Mouse (Mus musculus) hindbrain, postnatal 0 days (tissue): ENCODE data around the gene E330017A01Rik. TPM values are rescaled to one million over a fixed set of nuclear protein-coding genes. Genes with fewer than 3 reads are reported as not detected.

Experiments
- ATAC-seq: fragments of 200-750 bp; cut with Nextera tagmentation; 2 replicates; pipeline ENCODE4 v1.8.0; 2017; ENCODE audit warnings: mild to moderate bottlenecking, moderate TSS enrichment, moderate library complexity
- DNase-seq: peaks from one replicate; pipeline ENCODE4 v3.0.0-alpha.2; 2015; ENCODE audit warnings: low spot score
- H3K27ac ChIP-seq: fragments of 300-500 bp; sonication (generic); 2 replicates; pipeline ENCODE4 v1.5.1; 2014; ENCODE audit warnings: mild to moderate bottlenecking
- H3K27me3 ChIP-seq: fragments of 300-500 bp; sonication (generic); 2 replicates; pipeline ENCODE4 v1.6.1; 2014; ENCODE audit warnings: low read length, mixed read lengths; ENCODE audit not compliant: insufficient read depth
- H3K36me3 ChIP-seq: fragments of 300-500 bp; sonication (generic); 2 replicates; pipeline ENCODE4 v1.6.1; 2014; ENCODE audit warnings: low read length, mixed read lengths; ENCODE audit not compliant: insufficient read depth
- H3K4me1 ChIP-seq: fragments of 300-500 bp; sonication (generic); 2 replicates; pipeline ENCODE4 v1.6.1; 2014; ENCODE audit warnings: antibody characterized with exemption, low read length, mixed read lengths; ENCODE audit not compliant: insufficient read depth
- H3K4me2 ChIP-seq: fragments of 300-500 bp; sonication (generic); 2 replicates; pipeline ENCODE4 v1.6.1; 2014; ENCODE audit warnings: low read depth, mild to moderate bottlenecking, low read length, moderate library complexity, mixed read lengths
- H3K4me3 ChIP-seq: fragments of 300-500 bp; sonication (generic); 2 replicates; pipeline ENCODE4 v1.5.1; 2014; ENCODE audit warnings: low read length
- H3K9ac ChIP-seq: fragments of 300-500 bp; sonication (generic); replicated peaks from 2 replicates; pipeline ENCODE4 v1.6.1; 2014; ENCODE audit warnings: mild to moderate bottlenecking, low read length, moderate library complexity, mixed read lengths
- H3K9me3 ChIP-seq: fragments of 300-500 bp; sonication (generic); 2 replicates; pipeline ENCODE4 v1.6.1; 2016; ENCODE audit warnings: low read length, mixed read lengths
- CTCF ChIP-seq: IDR thresholded peaks from 2 replicates; pipeline ENCODE4 v1.5.1; 2016; ENCODE audit warnings: antibody characterized with exemption, control low read depth, low read depth
- WGBS: fragments of 180-500 bp; shearing (Covaris S2); extraction: QIAGEN DNeasy Blood & Tissue Kit; methylation state at CpG from one replicate; pipeline ENCODE4 v1.1.7; 2014; 5-methylcytosine and 5-hydroxymethylcytosine counted together
- polyA plus RNA-seq: library from polyadenylated mRNA; unstranded; fragments of >200 nt; fragmentation: Nextera tagmentation; extraction: Ambion mirVana; gene quantifications from 2 replicates; pipeline ENCODE4 v1.2.1, GENCODE M21; 2015
- total RNA-seq: library from RNA; depleted of rRNA; stranded (reverse); fragments of >200 nt; gene quantifications from 2 replicates; pipeline ENCODE4 v1.2.3, GENCODE M21; 2014

Gene E330017A01Rik
- total and polyA plus RNA-seq, 2 experiments from 2014 or later = not detected

GRCm38 (mm10) chr16:58663021-58663420 is 24.5 kb upstream of the E330017A01Rik start:
- Histone ChIP-seq H3K9me3 (no peaks in the 10 kb centered on the region), H3K4me2 (no peak overlapping the region), H3K27ac (no peak overlapping the region), H3K4me1 (no peaks in the 10 kb centered on the region), H3K36me3 (no peaks in the 10 kb centered on the region), H3K9ac (no peak overlapping the region), H3K27me3 (no peaks in the 10 kb centered on the region), H3K4me3 (no peak overlapping the region)
- DNase-seq = peak; percentile 63
- ATAC-seq = peak; percentile 68
- peak; percentile 71 for TF ChIP-seq CTCF
- WGBS = 52% methylated on average over 5 of the region's 5 CpGs

- no peaks in the 10 kb centered on the region for H3K27me3 ChIP-seq
- no peak overlapping the region for H3K4me2 ChIP-seq
- no peaks in the 10 kb centered on the region for H3K4me1 ChIP-seq
- no peaks in the 10 kb centered on the region for H3K36me3 ChIP-seq
- TF ChIP-seq CTCF = no peak
- no peaks in the 10 kb centered on the region for H3K9me3 ChIP-seq
- no peak for ATAC-seq
- H3K27ac ChIP-seq = no peak overlapping the region
- no peak overlapping the region for H3K9ac ChIP-seq
- no peak overlapping the region for H3K4me3 ChIP-seq
- no peak for DNase-seq
Observed at GRCm38 (mm10) chr16:58662287-58662791, 23.8 kb upstream of the E330017A01Rik start.

GRCm38 (mm10) chr16:58661826-58662225 is 23.3 kb upstream of the E330017A01Rik start:
- DNase-seq (no peak), ATAC-seq (no peak)
- Histone ChIP-seq H3K9me3 (no peaks in the 10 kb centered on the region), H3K9ac (no peak overlapping the region), H3K4me3 (no peak overlapping the region), H3K4me2 (no peak overlapping the region), H3K4me1 (no peaks in the 10 kb centered on the region), H3K27me3 (no peaks in the 10 kb centered on the region), H3K27ac (no peak overlapping the region), H3K36me3 (no peaks in the 10 kb centered on the region)
- no peak for TF ChIP-seq CTCF
- 77% methylated on average over 5 of the region's 5 CpGs for WGBS

GRCm38 (mm10) chr16:58658668-58659067 is 20.1 kb upstream of the E330017A01Rik start:
- Histone ChIP-seq H3K9ac (no peak overlapping the region), H3K27me3 (no peaks in the 10 kb centered on the region), H3K4me1 (no peaks in the 10 kb centered on the region), H3K36me3 (no peaks in the 10 kb centered on the region), H3K4me3 (no peak overlapping the region), H3K27ac (no peak overlapping the region), H3K4me2 (no peak overlapping the region), H3K9me3 (no peaks in the 10 kb centered on the region)
- no peak for DNase-seq
- ATAC-seq = no peak
- no peak for TF ChIP-seq CTCF
- WGBS = 91% methylated on average over 6 of the region's 6 CpGs

GRCm38 (mm10) chr16:58656526-58656925 is 18.0 kb upstream of the E330017A01Rik start:
- H3K4me1 ChIP-seq = no peaks in the 10 kb centered on the region
- 86% methylated on average over 4 of the region's 4 CpGs for WGBS
- no peak for TF ChIP-seq CTCF
- ATAC-seq (no peak), DNase-seq (no peak)
- H3K27me3 ChIP-seq = no peaks in the 10 kb centered on the region
- no peaks in the 10 kb centered on the region for H3K36me3 ChIP-seq
- H3K27ac ChIP-seq = no peak overlapping the region
- H3K9me3 ChIP-seq = no peaks in the 10 kb centered on the region
- no peak overlapping the region for H3K9ac ChIP-seq
- no peak overlapping the region for H3K4me3 ChIP-seq
- no peak overlapping the region for H3K4me2 ChIP-seq

GRCm38 (mm10) chr16:58655751-58656150 is 17.2 kb upstream of the E330017A01Rik start:
- Histone ChIP-seq H3K4me1 (no peaks in the 10 kb centered on the region), H3K4me2 (no peak overlapping the region), H3K36me3 (no peaks in the 10 kb centered on the region), H3K4me3 (no peak overlapping the region), H3K27ac (no peak overlapping the region), H3K9me3 (no peaks in the 10 kb centered on the region), H3K27me3 (no peaks in the 10 kb centered on the region), H3K9ac (no peak overlapping the region)
- no peak for DNase-seq
- no peak for TF ChIP-seq CTCF
- ATAC-seq = no peak

GRCm38 (mm10) chr16:58649979-58650378 is 11.4 kb upstream of the E330017A01Rik start:
- H3K27ac ChIP-seq = no peak overlapping the region
- WGBS = 94% methylated on average over 10 of the region's 10 CpGs
- H3K9me3 ChIP-seq = no peaks in the 10 kb centered on the region
- H3K27me3 ChIP-seq = no peaks in the 10 kb centered on the region
- H3K4me3 ChIP-seq = no peak overlapping the region
- ATAC-seq = no peak
- TF ChIP-seq CTCF = no peak
- no peaks in the 10 kb centered on the region for H3K4me1 ChIP-seq
- no peak for DNase-seq
- no peaks in the 10 kb centered on the region for H3K36me3 ChIP-seq
- no peak overlapping the region for H3K4me2 ChIP-seq
- H3K9ac ChIP-seq = no peak overlapping the region
